Mouse (Mus musculus) T-helper 17 cell (primary cell): ENCODE results near the gene Slfn14.
"Not testable (repeated sequence)": the region's sequence is repeated elsewhere in the genome, so short reads cannot be mapped to it uniquely, and the experiment has no call there.

ENCODE experiments used
- in situ Hi-C, 2 experiments: fragments of 300-600 bp; cut with MboI, MseI; formaldehyde crosslinking; loops; 1 replicate in 1 of 2; 2 replicates in 1 of 2; pipeline ENCODE4 v1.15.1; 2025; ENCODE audit warnings: high pct_unique_total_duplicates in 2 of 2

Slfn14 gene

DNA sequence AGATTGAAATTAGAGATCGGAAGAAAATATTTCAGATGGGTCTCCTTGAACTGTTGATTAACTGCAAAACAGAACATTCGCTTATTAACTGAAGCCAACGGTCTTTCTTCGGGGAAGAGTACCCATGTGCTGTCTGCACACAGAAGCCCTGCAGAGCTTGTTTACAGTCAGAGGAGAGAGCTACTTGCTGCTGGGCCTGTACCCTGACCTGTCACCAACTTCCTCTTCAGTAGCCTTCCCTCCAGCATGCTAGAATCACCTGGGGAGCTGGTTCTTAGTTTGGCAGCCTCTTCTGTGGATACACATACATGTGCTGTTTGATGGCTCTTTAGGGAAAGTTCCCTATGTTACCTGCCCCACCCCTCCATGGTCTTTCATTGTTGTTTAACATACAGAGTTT, 899 bp downstream of the Slfn14 start:
- in situ Hi-C loops = no loop called here

DNA sequence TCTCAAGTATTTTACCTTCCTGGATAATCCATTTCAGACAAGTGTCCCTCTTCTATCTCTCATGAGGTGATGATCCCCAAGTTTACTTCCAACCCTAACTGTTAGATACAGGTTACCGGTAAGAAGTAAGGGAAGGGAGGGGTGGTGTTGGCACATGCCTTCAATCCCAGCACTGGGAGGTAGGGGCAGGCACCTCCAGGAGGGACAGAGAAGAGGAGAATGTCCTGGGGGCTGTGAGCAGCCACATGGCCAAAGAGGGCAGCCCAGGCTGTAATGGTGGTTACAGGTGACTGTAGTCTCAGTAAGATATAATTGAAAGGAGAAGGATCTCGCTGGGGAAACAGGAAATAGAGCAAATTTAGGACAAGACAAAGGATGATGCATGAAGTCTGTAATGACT, 4.4 kb downstream of the Slfn14 start:
- in situ Hi-C loops = no loop called here

DNA sequence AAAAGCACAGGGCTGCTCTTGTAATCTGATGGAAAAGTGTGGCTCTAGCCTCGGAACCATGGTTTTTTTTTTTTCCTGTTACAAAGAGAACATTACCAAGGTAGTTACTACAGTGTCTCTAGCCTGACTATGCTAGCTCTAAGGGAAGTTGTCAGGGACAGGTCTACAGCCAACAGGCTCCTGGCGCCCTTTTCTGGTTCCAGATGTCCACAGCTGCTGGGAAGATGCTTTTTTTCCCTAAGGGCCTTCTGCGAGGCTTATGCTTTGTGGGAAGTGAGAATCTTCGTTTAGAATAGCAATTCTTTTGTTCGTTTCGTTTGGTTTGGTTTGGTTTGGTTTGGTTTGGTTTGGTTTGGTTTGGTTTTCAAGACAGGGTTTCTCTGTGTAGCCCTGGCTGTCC, 6.8 kb downstream of the Slfn14 start:
- in situ Hi-C loops = no loop called here

DNA sequence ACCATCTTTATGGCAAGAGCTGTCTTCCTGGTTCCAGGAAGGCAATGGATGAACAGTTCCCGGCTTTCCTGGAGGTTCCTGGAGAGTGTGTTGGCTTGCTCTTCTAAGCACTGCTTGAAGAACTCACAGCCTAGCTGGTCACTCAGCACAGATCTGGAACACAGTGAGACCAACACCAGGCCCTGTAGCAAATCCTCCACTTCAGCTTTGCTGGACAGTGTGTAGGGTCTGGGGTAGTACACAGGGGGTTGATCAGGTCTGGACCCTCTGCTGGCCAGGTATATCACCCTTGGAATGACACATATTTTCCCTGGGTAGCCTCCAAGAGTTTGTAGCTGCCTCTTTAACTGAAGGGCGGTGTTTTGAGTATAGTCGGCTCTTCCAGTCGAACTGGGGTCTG, 7.5 kb downstream of the Slfn14 start:
- in situ Hi-C loops = no loop called here

DNA sequence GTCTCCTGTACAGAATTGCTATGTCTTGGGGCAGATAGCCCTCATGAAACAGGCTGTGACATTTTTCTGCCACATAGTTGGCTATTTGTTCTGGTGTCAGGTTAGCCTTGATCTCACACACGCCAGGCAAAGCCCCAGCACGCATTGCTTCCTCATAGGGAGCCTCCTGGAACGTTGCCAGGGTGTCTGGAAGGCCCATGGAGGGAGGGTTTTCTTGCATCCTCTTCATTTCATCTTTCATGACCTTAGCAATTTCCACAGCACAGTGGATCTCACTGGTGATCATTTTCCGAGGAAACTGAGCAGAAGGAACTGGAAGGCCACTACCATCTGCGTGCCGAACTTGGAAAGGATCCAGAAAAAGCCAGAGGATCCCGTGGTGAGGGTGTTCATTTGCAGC, 10.3 kb downstream of the Slfn14 start:
- in situ Hi-C loops = no loop called here

DNA sequence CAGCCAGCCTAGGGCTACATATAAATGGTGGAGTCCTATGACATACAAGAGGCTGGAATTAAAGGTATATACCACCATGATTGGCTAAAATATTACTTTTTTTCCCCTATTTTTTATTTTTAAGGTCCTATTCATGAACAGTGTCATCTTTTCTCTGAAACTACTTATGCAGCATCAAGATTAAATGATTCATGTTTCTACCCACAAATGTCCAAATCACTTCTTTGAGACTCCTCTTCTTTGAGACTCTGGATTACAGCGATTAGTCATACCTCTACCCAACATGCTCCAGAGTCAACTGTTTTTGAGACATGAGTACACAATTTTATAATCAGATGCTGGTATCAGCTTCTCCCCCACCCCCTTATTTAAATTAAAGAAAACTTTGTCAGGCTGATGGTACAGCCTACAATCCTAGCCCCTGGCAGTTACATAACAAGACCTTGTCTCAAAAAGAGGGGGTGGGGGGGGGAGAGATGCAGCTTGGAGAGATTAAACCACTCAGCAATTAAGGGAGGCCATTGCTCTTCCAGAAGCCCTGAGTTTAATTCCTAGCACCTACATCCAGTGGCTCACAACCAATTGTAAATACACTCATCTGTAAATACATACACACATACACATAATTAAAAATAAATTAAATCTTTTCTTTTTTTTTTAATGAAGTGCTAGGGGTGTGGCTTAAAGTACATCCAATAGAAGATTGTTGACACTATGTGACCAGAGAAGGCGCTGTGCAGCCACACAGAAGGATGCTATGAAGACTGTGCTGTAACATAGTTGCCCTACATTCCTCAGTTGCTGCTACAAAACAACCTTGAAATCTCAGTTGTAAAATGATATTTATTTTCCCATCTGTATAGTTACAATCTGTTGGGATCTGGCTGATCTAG, 14.3 kb downstream of the Slfn14 start:
- in situ Hi-C loops = no loop called here

DNA sequence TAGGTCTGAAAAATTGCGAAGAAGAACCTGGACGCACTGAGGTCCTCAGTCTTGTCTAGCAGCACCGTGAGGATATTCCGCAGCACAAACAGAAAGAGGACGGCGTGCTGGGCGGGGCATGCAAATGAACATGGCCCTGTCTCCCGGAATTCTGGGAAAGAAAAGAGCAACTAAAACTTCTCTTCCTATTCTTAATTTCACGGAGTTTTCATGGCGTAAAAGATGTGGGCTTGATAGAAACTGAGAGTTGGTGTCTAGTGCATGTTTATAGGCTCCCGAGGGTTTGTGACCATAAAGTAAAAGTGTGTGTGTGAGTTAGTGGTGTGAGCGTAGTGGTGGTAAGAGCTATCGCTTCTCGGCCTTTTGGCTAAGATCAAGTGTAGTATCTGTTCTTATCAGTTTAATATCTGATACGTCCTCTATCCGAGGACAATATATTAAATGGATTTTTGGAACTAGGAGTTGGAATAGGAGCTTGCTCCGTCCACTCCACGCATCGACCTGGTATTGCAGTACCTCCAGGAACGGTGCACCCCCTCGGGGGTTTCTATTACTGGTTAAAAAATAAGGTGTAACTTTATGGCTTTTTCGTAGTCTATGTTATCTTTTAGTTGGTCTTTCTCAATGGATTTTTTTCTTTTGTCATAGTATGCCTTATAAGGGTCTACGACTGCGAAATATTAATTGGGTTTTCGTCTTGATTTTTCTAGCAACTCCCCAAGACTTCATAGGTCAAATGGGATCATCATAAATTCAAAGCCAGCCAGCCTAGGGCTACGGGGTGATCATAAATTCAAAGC, 15.2 kb downstream of the Slfn14 start:
- in situ Hi-C loops = no loop called here

DNA sequence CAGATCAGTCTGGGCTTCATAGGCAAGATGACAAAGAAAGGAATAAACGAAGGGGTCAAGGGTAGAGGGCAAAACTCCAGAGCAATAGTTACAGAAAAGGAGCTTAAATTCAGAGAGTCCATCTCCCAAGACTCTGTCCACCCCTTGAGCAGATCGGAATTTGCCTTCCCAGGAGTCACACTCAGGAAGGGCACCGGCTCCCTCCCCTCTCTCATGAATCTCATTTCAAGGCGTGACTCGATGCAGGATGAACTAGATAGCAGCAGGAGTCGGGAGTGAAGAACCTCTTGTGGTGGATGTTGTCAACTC, 15.7 kb downstream of the Slfn14 start:
- in situ Hi-C loops = no loop called here

DNA sequence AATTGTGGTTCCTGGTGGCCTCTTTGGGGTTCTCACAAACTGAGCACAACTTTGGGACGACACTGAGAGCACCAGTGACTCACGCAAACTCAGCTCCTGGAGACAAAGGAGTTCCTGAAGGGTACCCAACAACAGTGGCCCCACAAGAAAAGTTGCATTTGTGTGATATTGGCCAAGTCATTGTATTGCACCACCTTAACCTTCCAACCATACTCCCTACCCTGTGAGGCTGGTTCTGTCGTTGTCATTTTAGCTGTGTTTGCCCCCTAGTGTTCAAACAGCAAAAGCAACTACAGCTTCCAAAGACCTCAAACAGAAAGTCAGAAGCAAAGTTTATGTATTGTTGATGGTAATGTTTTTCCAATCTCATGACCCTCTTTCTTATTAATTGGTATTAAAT, 23.4 kb downstream of the Slfn14 start:
- in situ Hi-C loops = no loop called here

DNA sequence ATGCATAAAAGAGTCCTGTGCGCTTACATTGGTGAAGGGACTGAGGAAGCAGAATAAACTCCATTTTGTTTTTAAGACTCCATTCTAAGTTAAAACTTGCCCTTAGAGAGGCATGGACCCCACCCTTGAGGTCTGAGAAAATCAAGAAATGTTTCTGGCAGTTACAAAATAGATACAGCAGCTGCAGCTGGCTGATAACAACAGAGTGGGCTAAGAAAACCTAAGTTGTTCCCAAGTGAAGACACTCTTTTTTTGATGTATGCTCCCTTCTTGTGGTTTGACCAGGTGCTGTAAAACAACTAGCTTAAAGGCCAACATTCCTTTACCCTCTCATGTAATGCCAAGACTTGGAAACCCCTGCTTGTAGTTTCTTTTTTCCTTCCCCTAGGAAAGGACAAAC, 23.9 kb downstream of the Slfn14 start:
- in situ Hi-C loops = no loop called here

DNA sequence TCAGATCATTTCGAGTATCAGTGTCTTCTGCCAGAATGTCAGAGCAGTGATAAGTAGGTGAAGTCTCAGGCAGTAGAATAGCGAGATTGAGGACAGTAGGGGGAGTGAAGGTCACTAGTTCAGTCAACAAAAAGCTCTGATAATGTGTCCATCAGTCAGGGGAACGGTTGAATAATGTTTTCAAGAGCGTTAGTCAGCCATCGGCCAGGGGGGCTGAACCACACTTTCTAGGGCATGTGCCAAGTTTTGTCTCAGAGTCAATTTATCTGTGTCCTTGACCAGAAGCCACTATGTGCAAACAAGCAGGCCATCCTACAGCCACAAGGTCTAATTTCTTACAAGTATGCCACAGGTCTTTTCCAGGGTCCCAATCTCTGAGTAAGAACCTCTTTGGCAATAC, 29.3 kb downstream of the Slfn14 start:
- in situ Hi-C loops = not testable (repeated sequence)

DNA sequence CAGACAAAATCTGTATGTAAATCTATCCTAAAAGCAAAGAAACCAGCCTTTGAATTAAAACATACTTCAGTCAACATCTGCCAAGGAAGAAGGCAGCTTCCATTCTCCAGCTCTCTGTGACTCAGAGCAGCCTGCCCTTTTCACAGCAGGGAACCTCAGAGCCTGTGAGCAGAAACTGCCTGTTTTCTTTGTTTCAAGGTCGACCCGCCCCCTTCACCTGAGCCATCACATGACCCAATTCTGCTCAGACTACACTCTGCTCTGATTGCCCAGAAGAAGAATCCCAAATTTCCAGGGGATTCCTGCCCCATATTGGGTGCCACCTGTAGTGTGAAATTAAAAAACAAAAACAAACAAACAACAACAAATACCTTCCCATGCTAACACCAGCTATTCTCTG, 46.7 kb downstream of the Slfn14 start:
- in situ Hi-C loops = no loop called here

DNA sequence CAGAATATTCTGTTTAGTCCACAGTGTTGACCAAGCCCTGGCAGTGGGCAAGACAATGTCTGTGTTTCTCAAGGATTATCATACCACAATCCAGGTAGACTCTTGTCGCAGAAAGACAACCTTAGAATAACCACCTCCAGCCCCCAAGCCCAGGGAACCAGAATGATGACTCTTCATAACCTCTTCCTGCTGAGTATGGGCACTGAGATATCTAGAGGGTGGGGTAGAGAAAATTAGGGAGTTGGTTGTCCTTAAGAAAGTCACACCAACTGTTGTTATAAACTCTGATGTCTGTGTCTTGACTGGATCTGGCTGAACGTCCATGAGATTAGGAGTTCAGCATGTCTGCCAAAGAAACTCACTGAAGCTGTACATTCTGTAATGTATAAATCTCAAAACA, 48.1 kb downstream of the Slfn14 start:
- in situ Hi-C loops = no loop called here

DNA sequence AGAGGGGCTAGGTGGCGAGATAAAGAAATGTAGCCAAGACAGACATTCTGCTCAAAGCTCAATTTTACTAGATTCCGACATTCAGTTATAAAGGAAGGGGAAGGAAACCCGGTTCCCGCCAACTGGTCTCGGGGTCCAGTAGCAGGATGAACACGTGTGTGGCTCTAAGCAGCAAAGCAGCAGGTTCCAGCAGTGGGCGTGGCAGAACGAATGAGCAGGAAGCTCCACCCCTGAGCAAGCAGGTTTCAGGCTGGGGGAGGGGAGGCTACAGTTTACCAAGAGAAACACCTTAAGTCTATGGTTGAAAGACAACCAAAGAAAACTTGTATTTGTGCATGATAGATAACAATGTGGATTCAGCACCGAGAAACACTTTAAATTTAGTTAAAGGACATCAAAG, 49.1 kb downstream of the Slfn14 start:
- in situ Hi-C loops = not testable (repeated sequence)

DNA sequence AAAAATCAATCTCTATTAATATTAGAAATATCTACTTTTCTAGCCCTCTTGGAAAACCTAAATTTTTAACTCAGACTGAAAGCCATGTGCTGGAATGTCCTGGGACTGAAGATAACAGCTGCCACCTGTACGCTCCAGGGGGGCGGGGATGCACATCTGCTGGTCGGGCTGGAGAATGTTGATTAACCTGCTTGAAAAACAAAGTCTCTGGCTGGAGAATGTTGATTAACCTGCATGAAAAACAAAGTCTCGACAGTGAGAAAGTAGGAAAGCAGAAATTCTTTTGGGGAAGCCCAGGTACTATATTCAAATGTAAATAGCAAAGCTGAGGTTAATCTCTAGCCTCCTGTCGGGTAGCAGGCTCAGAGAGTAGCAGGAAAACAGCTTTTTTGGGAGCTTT, 52.9 kb downstream of the Slfn14 start:
- in situ Hi-C loops = not testable (repeated sequence)

DNA sequence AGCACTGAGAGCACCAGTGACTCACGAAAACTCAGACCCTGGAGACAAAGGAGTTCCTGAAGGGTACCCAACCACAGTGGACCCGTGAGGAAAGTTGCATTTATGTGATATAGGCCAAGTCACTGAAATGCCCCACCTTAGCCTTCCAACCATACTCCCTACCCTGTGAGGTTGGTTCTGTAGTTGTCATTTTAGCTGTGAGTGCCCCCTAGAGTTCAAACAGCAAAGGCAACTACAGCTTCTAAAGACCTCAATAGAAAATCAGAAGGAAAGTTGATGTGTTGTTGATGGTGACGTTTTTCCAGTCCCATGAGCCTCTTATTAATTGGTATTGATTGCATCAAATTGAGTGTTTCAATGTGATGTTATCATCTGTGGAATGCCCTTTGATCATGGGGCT, 55.6 kb downstream of the Slfn14 start:
- in situ Hi-C loops = no loop called here

DNA sequence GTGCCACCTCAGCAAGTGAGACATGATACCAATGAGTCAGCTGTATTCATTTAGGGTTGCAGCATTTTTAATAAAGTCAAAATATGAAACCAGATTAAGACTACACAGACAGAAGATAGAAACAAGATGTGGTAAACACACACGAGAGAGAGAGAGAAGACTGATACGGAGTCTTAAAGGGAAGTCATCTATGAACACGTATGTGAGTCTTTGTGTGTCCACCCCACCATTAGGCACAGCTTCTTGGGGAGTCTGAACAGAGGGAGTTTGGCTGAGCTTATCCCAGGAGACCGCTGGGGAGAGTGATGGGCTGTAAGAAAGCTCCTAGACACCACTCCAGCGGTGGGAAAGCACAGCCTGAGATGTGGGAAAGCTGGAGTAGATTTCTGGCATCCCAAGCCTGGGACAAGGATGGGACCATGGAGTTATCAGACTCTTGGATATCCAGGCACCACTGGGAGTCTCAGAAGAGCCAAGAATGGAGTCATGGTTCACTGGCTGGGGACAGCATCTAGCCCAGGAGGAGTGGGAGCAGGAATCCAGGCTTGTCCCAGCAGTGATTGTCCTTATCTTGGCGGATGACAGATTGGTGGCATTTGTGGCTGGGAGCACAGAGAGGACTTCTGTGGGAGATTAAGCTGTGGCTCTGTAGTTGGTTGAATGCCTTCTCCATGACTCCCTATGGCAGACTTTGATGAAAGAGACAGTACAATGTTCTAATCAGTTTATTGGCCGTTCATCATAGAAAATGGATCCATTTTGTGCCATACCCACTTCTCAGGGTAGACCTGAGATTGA, 58.4 kb downstream of the Slfn14 start:
- in situ Hi-C loops = loop anchor here in 1 of 2 experiments (10.0 kb wide), 1 partner anchor 463 kb away; the partner anchor contains the start of genes Cct6b and Zfp830

DNA sequence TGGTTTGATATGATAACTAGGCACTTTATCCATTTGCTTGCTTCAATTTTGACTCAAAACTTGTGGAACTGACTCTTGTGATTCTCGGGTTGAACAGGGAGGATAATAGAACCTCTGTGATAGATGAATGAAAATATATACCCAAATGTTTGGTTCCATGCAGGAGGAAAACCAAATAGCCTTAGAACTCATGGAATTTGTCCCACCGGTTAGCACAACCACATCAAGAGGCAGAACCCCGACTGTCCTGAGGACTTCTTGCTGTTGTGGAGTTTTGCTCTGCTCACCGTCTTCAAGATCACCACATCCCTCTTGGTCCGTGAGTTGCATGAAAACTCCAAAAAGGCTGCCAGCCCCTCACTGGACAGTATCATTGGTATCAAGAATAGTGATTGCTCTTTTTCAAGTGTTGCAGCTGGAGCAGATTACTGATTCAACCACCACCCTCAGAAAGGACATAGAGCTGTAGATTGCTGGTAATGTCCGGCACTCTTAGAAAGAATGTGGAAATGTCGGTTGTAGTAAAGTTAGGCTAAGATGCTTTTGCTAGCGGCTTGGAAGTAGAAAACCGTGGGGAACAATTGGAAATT, 61.1 kb downstream of the Slfn14 start:
- in situ Hi-C loops = loop anchor here in 1 of 2 experiments (10.0 kb wide), 1 partner anchor 461 kb away; the partner anchor contains the start of genes Cct6b and Zfp830
